ENCODE assay signal across 15 mouse cellular contexts in the genomic region with DNA sequence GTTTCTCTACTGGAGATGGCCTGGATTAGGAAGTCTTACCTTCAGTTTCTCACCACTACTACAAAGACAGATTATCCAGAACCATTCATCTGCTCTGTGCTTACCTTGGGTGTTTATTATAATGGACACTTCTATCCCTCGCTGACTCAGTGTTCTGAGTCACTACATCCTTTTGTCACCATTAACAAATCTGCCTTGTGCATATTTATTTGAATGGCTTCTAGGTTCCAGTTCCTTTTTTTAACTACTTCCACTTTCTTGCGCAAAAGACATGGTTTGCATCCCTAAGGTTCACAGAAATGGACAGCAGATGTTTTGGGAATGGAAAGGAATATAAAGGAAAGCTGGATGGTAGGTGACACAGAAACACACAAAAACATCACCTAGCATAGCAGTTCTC.
"Had no signal": no experiment of that assay in that cellular context is flagged by ENCODE, and none has a peak within 500 bp of the region (broad histone marks: within the 10 kb centered on the region; RNA-seq: fewer than 3 reads in every experiment).

No protein-coding gene starts in this region.

- H3K4me1 ChIP-seq: liver, embryonic 15.5 days; midbrain, embryonic 13.5 days; stomach, embryonic 15.5 days had no signal

- H3K27ac ChIP-seq: limb, embryonic 13.5 days; liver, embryonic 15.5 days; midbrain, embryonic 13.5 days; neural tube, embryonic 12.5 days; stomach, embryonic 15.5 days had no signal

- ATAC-seq: midbrain, embryonic 13.5 days had no signal

- H3K4me3 ChIP-seq: limb, embryonic 13.5 days; liver, embryonic 15.5 days; midbrain, embryonic 13.5 days; neural tube, embryonic 12.5 days; stomach, embryonic 15.5 days had no signal

- DNase-seq: kidney, adult 18-20 months; kidney, postnatal 10 days; kidney, postnatal 4 days; left cerebral cortex, postnatal 4 days; lung, embryonic 14.5 days; lung, postnatal 10 days; lung, postnatal 4 days; right cerebral cortex, postnatal 14 days; thymus, adult 2 months; thymus, postnatal 25 days had no signal
